Mouse (Mus musculus): Measurements from ENCODE around the gene Cspg4. TPM values are rescaled to one million over a fixed set of nuclear protein-coding genes. Genes with fewer than 3 reads are reported as not detected.

Cspg4 gene
- polyA plus RNA-seq, 1 experiment from 2014 or later: 1.1 TPM

DNA sequence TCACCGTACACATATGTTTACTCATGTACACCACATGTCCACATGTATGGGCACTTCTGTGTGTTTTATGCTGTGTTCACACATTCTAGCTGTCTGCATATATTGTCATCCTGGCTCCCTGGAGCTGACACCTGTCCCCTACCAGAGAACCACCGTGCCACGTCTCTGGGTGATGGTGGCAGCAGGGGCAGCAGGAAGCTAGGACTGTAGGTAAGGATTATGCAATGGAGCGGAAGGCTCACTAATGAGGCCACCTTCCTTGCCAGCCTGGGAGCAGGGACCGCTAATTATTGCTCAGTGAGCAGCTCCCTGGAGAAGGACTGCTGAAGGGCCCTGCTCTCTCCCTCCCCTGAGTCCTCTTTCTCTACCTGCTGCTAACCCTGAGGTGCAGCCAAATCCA, 24.1 kb upstream of the Cspg4 start:
- H3K9me3 ChIP-seq (ENCODE audit: control insufficient read depth, low read length): no peaks in the 10 kb centered on the region
- H3K9ac ChIP-seq (ENCODE audit: low read depth, low read length): no peak overlapping the region
- H3K4me1 ChIP-seq (replicated peaks; ENCODE audit: control insufficient read depth, insufficient read depth, low read length): no peaks in the 10 kb centered on the region
- ATAC-seq (replicated peaks; ENCODE audit: low FRiP score) (no peak), DNase-seq (ENCODE audit: low spot score) (no peak)
- WGBS: 70% methylated on average over 5 of the region's 5 CpGs
- H3K4me3 ChIP-seq (ENCODE audit: low read depth, low read length): no peak overlapping the region
- H3K36me3 ChIP-seq (ENCODE audit: control insufficient read depth, insufficient read depth, low read length): no peaks in the 10 kb centered on the region
- peaks cover 3% of the 10 kb centered on the region for H3K27me3 ChIP-seq (replicated peaks; ENCODE audit: control insufficient read depth, insufficient read depth, low read length)
- H3K27ac ChIP-seq (ENCODE audit: low read depth, low read length): no peak overlapping the region
- no peak overlapping the region for H3K4me2 ChIP-seq

DNA sequence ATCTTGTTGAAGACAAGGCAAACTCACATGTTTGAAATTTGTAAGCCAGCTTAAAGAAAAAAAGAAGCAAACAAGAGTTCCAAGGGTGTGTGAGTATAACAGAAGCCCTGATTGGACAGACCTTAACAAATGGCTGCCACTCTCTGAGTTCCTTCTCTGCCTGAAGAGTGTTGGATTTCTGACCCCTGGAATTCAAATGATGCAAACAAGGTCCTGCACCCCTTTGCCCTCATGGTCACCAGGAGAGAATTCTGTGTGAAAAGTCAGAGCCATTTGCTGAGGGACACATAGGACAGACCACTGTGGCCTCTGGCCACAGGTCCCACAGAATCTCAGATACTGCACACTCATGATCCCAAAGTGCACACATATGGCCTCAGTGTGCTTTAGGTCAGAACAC, 23.0 kb upstream of the Cspg4 start:
- H3K4me3 ChIP-seq (ENCODE audit: low read depth, low read length): no peak overlapping the region
- H3K9ac ChIP-seq (ENCODE audit: low read depth, low read length): no peak overlapping the region
- H3K4me2 ChIP-seq: no peak overlapping the region
- H3K9me3 ChIP-seq (ENCODE audit: control insufficient read depth, low read length): no peaks in the 10 kb centered on the region
- H3K36me3 ChIP-seq (ENCODE audit: control insufficient read depth, insufficient read depth, low read length): no peaks in the 10 kb centered on the region
- no peak overlapping the region for H3K27ac ChIP-seq (ENCODE audit: low read depth, low read length)
- H3K27me3 ChIP-seq (replicated peaks; ENCODE audit: control insufficient read depth, insufficient read depth, low read length): peaks cover 3% of the 10 kb centered on the region
- no peaks in the 10 kb centered on the region for H3K4me1 ChIP-seq (replicated peaks; ENCODE audit: control insufficient read depth, insufficient read depth, low read length)
- no peak for DNase-seq (ENCODE audit: low spot score)
- ATAC-seq (replicated peaks; ENCODE audit: low FRiP score): no peak

DNA sequence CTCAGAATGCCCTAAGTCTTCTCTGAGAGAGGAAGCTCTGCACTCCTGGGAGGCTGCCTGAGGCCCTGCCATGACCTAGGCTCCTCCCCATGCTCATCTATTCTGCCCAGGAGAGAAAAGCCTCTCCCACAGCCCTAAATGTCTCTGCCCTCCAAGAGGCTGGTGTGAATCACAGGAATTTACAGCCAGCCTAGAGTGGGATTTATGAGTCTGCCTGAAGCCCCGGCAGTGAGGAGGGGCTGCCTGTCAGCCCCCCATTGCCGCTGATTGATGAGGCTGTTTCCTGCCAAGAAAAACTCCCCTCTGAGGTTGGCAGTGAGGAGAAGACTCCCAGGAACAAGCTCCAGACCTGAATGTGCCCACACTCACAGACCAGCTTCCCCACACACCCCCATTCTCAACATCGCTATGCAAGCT, 22.5 kb upstream of the Cspg4 start:
- DNase-seq (ENCODE audit: low spot score) (no peak), ATAC-seq (replicated peaks; ENCODE audit: low FRiP score) (no peak)
- Histone ChIP-seq H3K27me3 (replicated peaks; ENCODE audit: control insufficient read depth, insufficient read depth, low read length) (peaks cover 3% of the 10 kb centered on the region), H3K9me3 (ENCODE audit: control insufficient read depth, low read length) (no peaks in the 10 kb centered on the region), H3K27ac (ENCODE audit: low read depth, low read length) (no peak overlapping the region), H3K4me3 (ENCODE audit: low read depth, low read length) (no peak overlapping the region), H3K4me1 (replicated peaks; ENCODE audit: control insufficient read depth, insufficient read depth, low read length) (no peaks in the 10 kb centered on the region), H3K4me2 (no peak overlapping the region), H3K36me3 (ENCODE audit: control insufficient read depth, insufficient read depth, low read length) (no peaks in the 10 kb centered on the region), H3K9ac (ENCODE audit: low read depth, low read length) (no peak overlapping the region)
- WGBS: 56% methylated on average over 3 of the region's 3 CpGs

DNA sequence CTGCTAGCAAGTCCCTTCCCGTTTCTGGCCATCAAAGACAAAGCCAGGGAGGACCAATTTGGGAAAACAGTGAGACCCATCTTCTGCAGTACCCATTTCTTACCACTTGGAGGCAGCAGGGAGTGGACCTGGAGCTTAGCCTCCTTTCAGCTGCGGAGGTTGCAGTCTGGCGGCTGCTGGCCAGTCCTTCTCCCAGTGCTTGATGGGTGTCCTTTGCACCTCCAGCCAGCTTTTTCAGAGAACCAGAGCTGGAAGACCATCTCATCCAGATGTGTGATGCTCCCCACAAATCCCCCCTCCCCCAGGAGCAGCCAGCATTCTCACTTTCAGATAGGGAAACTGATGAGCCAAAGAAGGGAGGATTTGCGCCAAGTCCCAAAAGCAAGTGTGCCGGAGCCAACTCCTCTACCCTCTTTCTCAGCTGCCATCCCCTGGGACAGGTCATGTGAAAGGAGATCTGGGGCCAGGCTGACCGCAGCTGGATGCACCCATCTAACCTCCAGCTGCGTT, 21.1 kb upstream of the Cspg4 start:
- DNase-seq (ENCODE audit: low spot score): no peak
- WGBS: 40% methylated on average over 7 of the region's 7 CpGs

DNA sequence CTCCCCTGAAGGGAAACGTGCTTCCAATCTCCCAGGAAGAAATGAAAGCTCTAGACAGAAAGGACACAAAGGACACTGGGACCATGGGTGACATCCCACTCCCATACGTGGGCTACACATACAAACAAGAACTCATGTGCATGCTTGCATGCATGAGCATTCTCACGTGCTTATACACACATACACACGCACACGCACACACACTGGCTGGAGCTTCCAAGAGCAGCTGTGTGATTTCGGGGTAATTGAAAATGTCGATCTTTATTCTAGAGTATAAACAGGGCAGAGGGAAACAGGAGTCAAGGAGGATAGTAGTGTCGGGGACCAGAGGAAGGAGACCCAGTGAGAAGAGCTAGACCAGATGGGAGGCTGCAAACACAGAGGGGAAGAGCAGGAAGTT, 20.2 kb upstream of the Cspg4 start:
- WGBS: 72% methylated on average over 8 of the region's 8 CpGs
- Histone ChIP-seq H3K36me3 (ENCODE audit: control insufficient read depth, insufficient read depth, low read length) (no peaks in the 10 kb centered on the region), H3K4me3 (ENCODE audit: low read depth, low read length) (no peak overlapping the region), H3K4me2 (no peak overlapping the region), H3K27ac (ENCODE audit: low read depth, low read length) (no peak overlapping the region), H3K27me3 (replicated peaks; ENCODE audit: control insufficient read depth, insufficient read depth, low read length) (no peaks in the 10 kb centered on the region; the same call in 1 of the 2 replicates), H3K9ac (ENCODE audit: low read depth, low read length) (no peak overlapping the region), H3K9me3 (ENCODE audit: control insufficient read depth, low read length) (no peaks in the 10 kb centered on the region), H3K4me1 (replicated peaks; ENCODE audit: control insufficient read depth, insufficient read depth, low read length) (no peaks in the 10 kb centered on the region)
- DNase-seq (ENCODE audit: low spot score) (no peak), ATAC-seq (replicated peaks; ENCODE audit: low FRiP score) (no peak)

More for the DNA sequence above, 21.1 kb upstream of the Cspg4 start:
- Histone ChIP-seq H3K4me1 (replicated peaks; ENCODE audit: control insufficient read depth, insufficient read depth, low read length) (no peaks in the 10 kb centered on the region), H3K4me3 (ENCODE audit: low read depth, low read length) (no peak overlapping the region), H3K9me3 (ENCODE audit: control insufficient read depth, low read length) (no peaks in the 10 kb centered on the region), H3K9ac (ENCODE audit: low read depth, low read length) (no peak overlapping the region), H3K36me3 (ENCODE audit: control insufficient read depth, insufficient read depth, low read length) (no peaks in the 10 kb centered on the region), H3K27ac (ENCODE audit: low read depth, low read length) (no peak overlapping the region), H3K27me3 (replicated peaks; ENCODE audit: control insufficient read depth, insufficient read depth, low read length) (peaks cover 1% of the 10 kb centered on the region), H3K4me2 (no peak overlapping the region)
- ATAC-seq (replicated peaks; ENCODE audit: low FRiP score): no peak

DNA sequence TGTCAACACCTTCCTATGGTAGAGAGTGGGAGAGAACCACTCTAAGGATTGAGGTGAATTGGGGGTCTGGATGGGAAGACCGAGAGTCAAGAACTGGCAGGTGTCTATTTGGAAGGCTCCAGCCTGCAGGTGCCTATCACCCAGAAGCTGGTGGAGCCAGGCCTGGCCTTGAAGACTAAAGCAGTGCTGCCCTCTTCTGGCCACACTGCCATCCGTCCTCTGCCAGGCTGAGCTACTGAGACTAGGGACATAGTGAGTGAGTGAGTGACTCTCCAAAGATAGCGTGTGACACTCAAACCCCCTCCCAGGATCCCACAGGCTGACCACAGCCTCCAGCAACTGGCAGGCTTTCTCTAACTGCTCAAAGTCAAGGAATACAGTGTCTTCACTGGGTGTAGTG, 17.3 kb upstream of the Cspg4 start:
- H3K9ac ChIP-seq (ENCODE audit: low read depth, low read length): no peak overlapping the region
- WGBS: 17% methylated on average over 3 of the region's 3 CpGs
- ATAC-seq (replicated peaks; ENCODE audit: low FRiP score): no peak
- no peak overlapping the region for H3K4me2 ChIP-seq
- DNase-seq (ENCODE audit: low spot score): peak; percentile 50
- H3K4me1 ChIP-seq (replicated peaks; ENCODE audit: control insufficient read depth, insufficient read depth, low read length): no peaks in the 10 kb centered on the region
- H3K27ac ChIP-seq (ENCODE audit: low read depth, low read length): no peak overlapping the region
- H3K4me3 ChIP-seq (ENCODE audit: low read depth, low read length): no peak overlapping the region
- no peaks in the 10 kb centered on the region for H3K36me3 ChIP-seq (ENCODE audit: control insufficient read depth, insufficient read depth, low read length)
- no peaks in the 10 kb centered on the region for H3K9me3 ChIP-seq (ENCODE audit: control insufficient read depth, low read length)
- H3K27me3 ChIP-seq (replicated peaks; ENCODE audit: control insufficient read depth, insufficient read depth, low read length): no peaks in the 10 kb centered on the region; the same call in 1 of the 2 replicates

DNA sequence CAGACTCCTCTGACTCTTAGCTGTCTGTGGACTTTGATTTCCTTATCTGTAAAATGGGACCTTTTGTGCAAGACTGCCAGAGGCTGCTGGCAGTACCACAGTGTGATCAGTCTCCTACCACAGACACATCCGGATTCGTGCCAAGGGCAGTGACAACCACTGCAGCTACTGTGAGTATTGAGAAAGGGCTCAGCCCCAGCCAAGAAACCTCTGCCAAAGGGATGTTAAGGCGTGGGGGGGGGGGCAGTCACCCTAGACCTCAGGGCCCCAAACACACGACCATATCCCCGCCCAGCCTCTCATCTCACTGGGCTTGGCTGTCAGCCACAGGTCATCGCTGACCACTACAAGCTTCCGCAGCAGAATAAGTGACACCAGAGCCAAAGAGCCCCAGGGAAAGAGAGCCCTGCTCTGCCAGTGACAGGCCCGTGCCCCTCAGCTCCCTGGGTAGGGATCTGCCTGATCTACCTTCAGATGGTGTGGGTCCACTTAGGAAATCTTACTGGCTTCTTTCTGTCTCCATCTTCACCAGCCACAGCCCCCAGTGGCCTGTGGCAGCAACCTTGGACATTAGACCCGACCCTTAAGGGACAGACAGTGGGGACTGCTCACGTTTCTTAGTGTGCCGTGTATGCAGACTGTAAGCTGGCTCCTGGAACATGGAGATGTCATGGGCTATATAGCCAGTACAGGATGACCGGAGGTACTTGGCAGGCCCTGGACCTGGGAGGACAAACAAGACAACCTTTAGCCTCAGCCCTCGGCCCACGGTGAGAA, 14.5 kb upstream of the Cspg4 start:
- no peaks in the 10 kb centered on the region for H3K9me3 ChIP-seq (ENCODE audit: control insufficient read depth, low read length)
- H3K4me1 ChIP-seq (replicated peaks; ENCODE audit: control insufficient read depth, insufficient read depth, low read length): no peaks in the 10 kb centered on the region
- ATAC-seq (replicated peaks; ENCODE audit: low FRiP score) (no peak), DNase-seq (ENCODE audit: low spot score) (no peak)
- H3K36me3 ChIP-seq (ENCODE audit: control insufficient read depth, insufficient read depth, low read length): no peaks in the 10 kb centered on the region
- no peak overlapping the region for H3K4me2 ChIP-seq
- H3K9ac ChIP-seq (ENCODE audit: low read depth, low read length): no peak overlapping the region
- H3K27me3 ChIP-seq (replicated peaks; ENCODE audit: control insufficient read depth, insufficient read depth, low read length): no peaks in the 10 kb centered on the region
- WGBS: 68% methylated on average over 14 of the region's 14 CpGs
- H3K4me3 ChIP-seq (ENCODE audit: low read depth, low read length): no peak overlapping the region
- H3K27ac ChIP-seq (ENCODE audit: low read depth, low read length): no peak overlapping the region

DNA sequence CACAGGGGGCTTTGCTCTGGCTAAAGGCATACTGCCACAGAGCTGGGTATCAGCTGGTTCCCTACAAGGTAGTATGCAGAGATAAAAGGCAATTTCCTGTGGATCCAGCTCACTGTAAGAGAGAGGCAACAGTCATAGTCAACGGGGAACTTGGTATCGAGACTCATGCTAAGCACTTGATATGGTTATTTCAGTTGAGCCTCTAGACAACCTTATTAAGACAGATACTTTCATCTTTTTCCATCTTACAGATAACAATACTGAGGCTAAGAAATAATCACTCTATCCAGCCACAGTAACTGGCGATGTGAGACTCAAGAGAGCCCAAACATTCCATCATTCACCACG, 14.0 kb upstream of the Cspg4 start:
- ATAC-seq (replicated peaks; ENCODE audit: low FRiP score) (no peak), DNase-seq (ENCODE audit: low spot score) (no peak)
- Histone ChIP-seq H3K4me1 (replicated peaks; ENCODE audit: control insufficient read depth, insufficient read depth, low read length) (no peaks in the 10 kb centered on the region), H3K9me3 (ENCODE audit: control insufficient read depth, low read length) (no peaks in the 10 kb centered on the region), H3K27me3 (replicated peaks; ENCODE audit: control insufficient read depth, insufficient read depth, low read length) (no peaks in the 10 kb centered on the region), H3K4me3 (ENCODE audit: low read depth, low read length) (no peak overlapping the region), H3K9ac (ENCODE audit: low read depth, low read length) (no peak overlapping the region), H3K27ac (ENCODE audit: low read depth, low read length) (no peak overlapping the region), H3K36me3 (ENCODE audit: control insufficient read depth, insufficient read depth, low read length) (no peaks in the 10 kb centered on the region), H3K4me2 (no peak overlapping the region)
- WGBS: 55% methylated on average over 4 of the region's 4 CpGs

DNA sequence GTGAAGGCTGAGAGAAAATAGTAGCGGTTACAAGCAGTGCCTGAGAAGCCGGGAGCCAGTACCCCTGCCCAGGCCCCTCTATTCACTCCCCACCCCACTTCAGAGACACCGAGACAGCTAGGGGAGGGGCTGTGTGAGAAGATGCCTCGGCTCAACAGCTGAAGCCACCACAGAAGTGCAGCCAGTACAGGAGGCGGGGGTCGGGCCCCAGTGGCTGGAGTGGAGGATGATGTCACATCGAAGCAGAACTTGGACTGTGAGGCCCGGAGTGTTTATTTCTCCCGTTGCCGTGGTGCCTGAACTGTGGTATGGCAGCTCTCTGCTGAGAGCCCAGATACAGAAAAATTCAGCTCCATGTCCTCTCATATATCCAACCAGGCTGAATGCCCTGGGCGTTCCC, 13.1 kb upstream of the Cspg4 start:
- no peak overlapping the region for H3K4me3 ChIP-seq (ENCODE audit: low read depth, low read length)
- H3K27me3 ChIP-seq (replicated peaks; ENCODE audit: control insufficient read depth, insufficient read depth, low read length): no peaks in the 10 kb centered on the region
- H3K9ac ChIP-seq (ENCODE audit: low read depth, low read length): no peak overlapping the region
- DNase-seq (ENCODE audit: low spot score) (no peak), ATAC-seq (replicated peaks; ENCODE audit: low FRiP score) (no peak)
- H3K27ac ChIP-seq (ENCODE audit: low read depth, low read length): no peak overlapping the region
- WGBS: 36% methylated on average over 11 of the region's 11 CpGs
- H3K36me3 ChIP-seq (ENCODE audit: control insufficient read depth, insufficient read depth, low read length): no peaks in the 10 kb centered on the region
- no peaks in the 10 kb centered on the region for H3K9me3 ChIP-seq (ENCODE audit: control insufficient read depth, low read length)
- no peak overlapping the region for H3K4me2 ChIP-seq
- no peaks in the 10 kb centered on the region for H3K4me1 ChIP-seq (replicated peaks; ENCODE audit: control insufficient read depth, insufficient read depth, low read length)
